In the genomic region with DNA sequence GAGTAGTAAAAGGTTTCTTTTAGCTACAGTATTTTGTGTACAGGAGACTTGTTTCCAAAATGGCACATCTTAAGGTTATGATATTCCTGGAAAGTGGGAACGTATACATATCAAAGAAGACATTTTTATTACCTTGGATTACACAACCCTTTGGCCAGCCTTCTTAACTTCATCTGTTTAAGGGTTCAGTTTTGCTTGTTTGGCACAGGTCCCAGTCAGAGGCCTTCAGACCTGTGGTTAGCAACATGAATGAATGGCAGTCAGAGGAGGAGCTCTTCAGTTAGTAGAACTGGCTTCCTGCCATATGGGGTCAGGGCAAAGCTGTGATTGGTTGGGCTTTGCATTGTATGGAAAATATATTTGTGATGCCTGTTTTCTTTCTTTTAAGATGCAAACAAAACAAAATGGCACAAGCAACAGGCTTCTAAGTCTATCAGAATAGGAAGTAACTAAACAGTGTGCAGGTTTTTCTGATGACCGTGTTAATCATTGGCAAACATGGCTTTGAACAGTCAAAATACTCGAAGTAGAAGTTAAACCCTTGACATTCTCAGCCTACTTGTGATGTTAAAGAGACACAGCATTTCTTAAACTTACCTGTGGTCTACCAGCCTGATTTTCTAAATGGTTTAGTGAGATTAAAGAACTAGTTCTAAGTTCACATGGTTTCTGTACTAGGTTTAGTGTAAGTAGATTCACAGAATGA, we compare ENCODE assay signal across 7 mouse cellular contexts.
DNase-seq lines count a peak whose midpoint lies in the region; ATAC-seq and TF ChIP-seq lines count a peak whose summit lies in the region.

No protein-coding gene starts in this region.

- no peak overlapping the region for H3K4me3 ChIP-seq in midbrain, postnatal 0 days (ENCODE audit: low read depth, low read length)
- no peak overlapping the region for H3K4me3 ChIP-seq in midbrain, embryonic 16.5 days (ENCODE audit: low read depth, low read length)
- no peak overlapping the region for H3K4me3 ChIP-seq in embryonic facial prominence, embryonic 13.5 days
- no peak overlapping the region for H3K4me3 ChIP-seq in stomach, embryonic 15.5 days (replicated peaks)
- no peak overlapping the region for H3K4me3 ChIP-seq in midbrain, embryonic 15.5 days

- no peak for ATAC-seq in midbrain, postnatal 0 days (ENCODE audit: low FRiP score)
- ATAC-seq in midbrain, embryonic 16.5 days: no peak
- peak; percentile 76; the same call in 1 of the 2 replicates for ATAC-seq in embryonic facial prominence, embryonic 13.5 days (ENCODE audit: insufficient number of reproducible peaks, insufficient read depth, low FRiP score, low TSS enrichment, low read depth)
- ATAC-seq in stomach, embryonic 15.5 days (ENCODE audit: insufficient read depth, low FRiP score, low read depth): peak; percentile 65; the same call in 1 of the 2 replicates
- no peak for ATAC-seq in midbrain, embryonic 15.5 days (replicated peaks)

- H3K4me1 ChIP-seq in midbrain, postnatal 0 days (ENCODE audit: insufficient read depth, low read length): no peaks in the 10 kb centered on the region
- no peaks in the 10 kb centered on the region for H3K4me1 ChIP-seq in midbrain, embryonic 16.5 days (ENCODE audit: control insufficient read depth, insufficient read depth, low read length)
- H3K4me1 ChIP-seq in embryonic facial prominence, embryonic 13.5 days: peaks cover 26% of the 10 kb centered on the region
- no peaks in the 10 kb centered on the region for H3K4me1 ChIP-seq in stomach, embryonic 15.5 days
- no peaks in the 10 kb centered on the region for H3K4me1 ChIP-seq in midbrain, embryonic 15.5 days

- no peaks in the 10 kb centered on the region for H3K27me3 ChIP-seq in midbrain, postnatal 0 days (ENCODE audit: insufficient read depth, low read length)
- H3K27me3 ChIP-seq in midbrain, embryonic 16.5 days (ENCODE audit: control insufficient read depth, insufficient read depth, low read depth, low read length): no peaks in the 10 kb centered on the region
- no peaks in the 10 kb centered on the region for H3K27me3 ChIP-seq in embryonic facial prominence, embryonic 13.5 days
- H3K27me3 ChIP-seq in stomach, embryonic 15.5 days (replicated peaks): no peaks in the 10 kb centered on the region
- no peaks in the 10 kb centered on the region for H3K27me3 ChIP-seq in midbrain, embryonic 15.5 days (replicated peaks)

- no peak overlapping the region for H3K27ac ChIP-seq in midbrain, postnatal 0 days (ENCODE audit: low read depth, low read length)
- H3K27ac ChIP-seq in midbrain, embryonic 16.5 days (ENCODE audit: low read length): no peak overlapping the region
- H3K27ac ChIP-seq in embryonic facial prominence, embryonic 13.5 days: 0 out of 2 replicates have a peak overlapping the region, but pooled peaks have one; percentile 14
- no peak overlapping the region for H3K27ac ChIP-seq in stomach, embryonic 15.5 days
- no peak overlapping the region for H3K27ac ChIP-seq in midbrain, embryonic 15.5 days

- no peaks in the 10 kb centered on the region for H3K9me3 ChIP-seq in midbrain, postnatal 0 days (ENCODE audit: low read length)
- no peaks in the 10 kb centered on the region for H3K9me3 ChIP-seq in midbrain, embryonic 16.5 days (replicated peaks; ENCODE audit: control insufficient read depth, low read length, poor library complexity, severe bottlenecking)
- no peaks in the 10 kb centered on the region for H3K9me3 ChIP-seq in embryonic facial prominence, embryonic 13.5 days
- H3K9me3 ChIP-seq in stomach, embryonic 15.5 days: no peaks in the 10 kb centered on the region
- H3K9me3 ChIP-seq in midbrain, embryonic 15.5 days: no peaks in the 10 kb centered on the region

- TF ChIP-seq CTCF in midbrain, postnatal 0 days (IDR thresholded peaks at IDR 0.05): no peak

- H3K36me3 ChIP-seq in midbrain, postnatal 0 days (ENCODE audit: insufficient read depth, low read length): 0 out of 2 replicates have a peak, but pooled peaks cover 3% of the 10 kb centered on the region
- H3K36me3 ChIP-seq in midbrain, embryonic 16.5 days (ENCODE audit: control insufficient read depth, insufficient read depth, low read length): peaks cover 4% of the 10 kb centered on the region; the same call in 1 of the 2 replicates
- H3K36me3 ChIP-seq in embryonic facial prominence, embryonic 13.5 days: peaks cover 29% of the 10 kb centered on the region
- peaks cover 8% of the 10 kb centered on the region; the same call in 1 of the 2 replicates for H3K36me3 ChIP-seq in stomach, embryonic 15.5 days
- H3K36me3 ChIP-seq in midbrain, embryonic 15.5 days (replicated peaks): peaks cover 4% of the 10 kb centered on the region; the same call in 1 of the 2 replicates

- H3K9ac ChIP-seq in midbrain, postnatal 0 days (replicated peaks; ENCODE audit: low read length, poor library complexity, severe bottlenecking): no peak overlapping the region
- H3K9ac ChIP-seq in midbrain, embryonic 16.5 days (ENCODE audit: low read depth, low read length): no peak overlapping the region
- no peak overlapping the region for H3K9ac ChIP-seq in embryonic facial prominence, embryonic 13.5 days
- no peak overlapping the region for H3K9ac ChIP-seq in stomach, embryonic 15.5 days
- H3K9ac ChIP-seq in midbrain, embryonic 15.5 days: no peak overlapping the region

- 68% methylated on average over 3 of the region's 3 CpGs for WGBS in midbrain, postnatal 0 days
- 81% methylated on average over 3 of the region's 3 CpGs for WGBS in midbrain, embryonic 16.5 days
- WGBS in embryonic facial prominence, embryonic 13.5 days: 62% methylated on average over 3 of the region's 3 CpGs
- 56% methylated on average over 3 of the region's 3 CpGs for WGBS in stomach, embryonic 15.5 days
- 74% methylated on average over 3 of the region's 3 CpGs for WGBS in midbrain, embryonic 15.5 days

- H3K4me2 ChIP-seq in midbrain, postnatal 0 days (ENCODE audit: low read depth, low read length, poor library complexity, severe bottlenecking): no peak overlapping the region
- no peak overlapping the region for H3K4me2 ChIP-seq in midbrain, embryonic 16.5 days (ENCODE audit: low read length)
- no peak overlapping the region for H3K4me2 ChIP-seq in embryonic facial prominence, embryonic 13.5 days
- H3K4me2 ChIP-seq in stomach, embryonic 15.5 days: no peak overlapping the region
- no peak overlapping the region for H3K4me2 ChIP-seq in midbrain, embryonic 15.5 days

- DNase-seq in midbrain, postnatal 0 days (ENCODE audit: low spot score): peak; percentile 47
- DNase-seq in kidney, postnatal 14 days: peak; percentile 80
- DNase-seq in cerebellum, adult 8-10 months: no peak

Comparison
In these comparisons a context has a peak if more than half of its experiments do, and no peak if none do; other contexts are left out.
1. ATAC-seq: peak in embryonic facial prominence, embryonic 13.5 days (single experiment) and stomach, embryonic 15.5 days (single experiment); none in midbrain, postnatal 0 days (single experiment), midbrain, embryonic 16.5 days (single experiment) and midbrain, embryonic 15.5 days (single experiment).